Mouse (Mus musculus) E14TG2a.4 (cell line): ENCODE measurements around the gene Ttc38.

Experiments
- CTCF ChIP-seq: conservative IDR thresholded peaks from 2 replicates; pipeline ENCODE4 v1.5.1; 2014; ENCODE audit warnings: low read length
- NANOG ChIP-seq: IDR thresholded peaks from 2 replicates; pipeline ENCODE4 v1.6.1; 2014; ENCODE audit warnings: borderline replicate concordance, low read length, mixed read lengths
- POU5F1 ChIP-seq: IDR thresholded peaks from 2 replicates; pipeline ENCODE4 v1.6.1; 2014; ENCODE audit warnings: low read length, borderline replicate concordance

GRCm38 (mm10) chr15:85788051-85788450, 44.1 kb upstream of the Ttc38 start:
- TF ChIP-seq CTCF, result no peak
- no peak for TF ChIP-seq NANOG
- TF ChIP-seq POU5F1, result no peak
